Mouse (Mus musculus): Measurements from ENCODE around the gene Phospho1. TPM values are rescaled to one million over a fixed set of nuclear protein-coding genes. Genes with fewer than 3 reads are reported as not detected.

Phospho1 gene
- total and polyA plus RNA-seq, 2 experiments: 1.6 to 31.8 TPM

DNA sequence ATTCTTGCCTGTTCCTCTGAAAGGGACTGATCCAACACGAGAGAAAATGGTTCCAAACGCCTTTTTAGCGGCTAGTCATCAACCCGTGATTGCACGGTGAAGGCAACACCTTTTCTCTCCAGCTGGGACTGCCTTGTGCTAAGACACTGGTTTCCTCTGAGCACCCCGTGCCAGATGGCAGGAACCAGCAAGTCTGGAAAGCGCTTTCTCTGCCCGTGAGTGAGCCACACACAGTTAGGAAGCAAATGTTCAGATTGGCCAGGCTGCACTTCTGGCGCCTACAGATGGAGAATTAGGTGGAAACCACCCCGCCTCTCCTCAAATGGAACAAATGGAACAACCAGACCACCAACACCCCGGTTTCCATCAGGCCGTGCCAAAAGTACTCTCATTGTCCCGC, 32.5 kb upstream of the Phospho1 start:
- Histone ChIP-seq H3K36me3 (ENCODE audit: control insufficient read depth, insufficient read depth, low read length) (no peaks in the 10 kb centered on the region), H3K27me3 (ENCODE audit: control insufficient read depth, insufficient read depth, low read length) (peaks cover 5% of the 10 kb centered on the region), H3K4me3 (ENCODE audit: insufficient read depth, low read depth, low read length) (no peak overlapping the region), H3K79me2 (ENCODE audit: control insufficient read depth, insufficient read depth, low read length) (no peaks in the 10 kb centered on the region), H3K9ac (ENCODE audit: low read depth, low read length) (no peak overlapping the region), H3K27ac (replicated peaks; ENCODE audit: insufficient read depth, low read depth, low read length) (no peak overlapping the region), H3K4me1 (ENCODE audit: control insufficient read depth, insufficient read depth, low read length) (0 out of 2 replicates have a peak, but pooled peaks cover 1% of the 10 kb centered on the region)
- WGBS: 92% methylated on average over 13 of the region's 13 CpGs
- no peak for DNase-seq (ENCODE audit: extremely low read depth, low read depth, low spot score)
- no peak for TF ChIP-seq POLR2A (IDR thresholded peaks at IDR 0.05; ENCODE audit: extremely low read depth, insufficient read depth, low read length)
- no peak for TF ChIP-seq CTCF (IDR thresholded peaks at IDR 0.05; ENCODE audit: low read depth, low read length)

DNA sequence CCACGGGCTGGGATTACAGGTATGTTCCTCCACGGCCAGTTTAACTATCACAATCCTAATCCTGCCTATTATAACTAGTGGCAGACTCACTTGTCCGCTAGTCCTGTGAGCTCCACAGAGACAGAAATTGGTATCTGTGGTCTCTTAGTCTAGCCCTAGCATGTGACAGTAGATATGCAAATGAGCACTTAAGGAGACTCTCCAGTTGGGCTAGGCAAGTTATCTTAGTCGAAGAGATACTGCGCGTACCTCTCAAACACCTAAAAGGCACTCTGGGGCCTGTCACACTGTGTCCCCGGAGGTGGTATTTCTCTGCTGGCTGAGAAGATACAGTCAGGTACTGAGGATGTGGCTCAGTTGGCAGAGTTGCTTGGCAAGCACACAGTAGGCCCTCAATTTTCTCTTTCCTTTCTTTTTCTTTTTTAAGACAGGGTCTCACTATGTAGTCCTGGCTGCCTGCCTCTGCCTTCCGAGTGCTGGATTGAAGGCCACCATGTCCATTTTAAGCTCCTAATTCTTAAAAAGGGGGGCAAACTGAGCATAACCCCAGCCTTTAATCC, 31.3 kb upstream of the Phospho1 start:
- no peaks in the 10 kb centered on the region for H3K36me3 ChIP-seq (ENCODE audit: control insufficient read depth, insufficient read depth, low read length)
- no peaks in the 10 kb centered on the region for H3K79me2 ChIP-seq (ENCODE audit: control insufficient read depth, insufficient read depth, low read length)
- 0 out of 2 replicates have a peak, but pooled peaks cover 2% of the 10 kb centered on the region for H3K4me1 ChIP-seq (ENCODE audit: control insufficient read depth, insufficient read depth, low read length)
- no peak overlapping the region for H3K27ac ChIP-seq (replicated peaks; ENCODE audit: insufficient read depth, low read depth, low read length)
- no peak overlapping the region for H3K9ac ChIP-seq (ENCODE audit: low read depth, low read length)
- peaks cover 9% of the 10 kb centered on the region for H3K27me3 ChIP-seq (ENCODE audit: control insufficient read depth, insufficient read depth, low read length)
- no peak for DNase-seq (ENCODE audit: extremely low read depth, low read depth, low spot score)
- TF ChIP-seq POLR2A (IDR thresholded peaks at IDR 0.05; ENCODE audit: extremely low read depth, insufficient read depth, low read length): no peak
- no peak for TF ChIP-seq CTCF (IDR thresholded peaks at IDR 0.05; ENCODE audit: low read depth, low read length)
- H3K4me3 ChIP-seq (ENCODE audit: insufficient read depth, low read depth, low read length): no peak overlapping the region
- 96% methylated on average over 8 of the region's 8 CpGs for WGBS

GRCm38 (mm10) chr11:95794201-95794600, 30.1 kb upstream of the Phospho1 start:
- no peaks in the 10 kb centered on the region for H3K79me2 ChIP-seq (ENCODE audit: control insufficient read depth, insufficient read depth, low read length)
- H3K4me3 ChIP-seq (ENCODE audit: insufficient read depth, low read depth, low read length): no peak overlapping the region
- H3K4me1 ChIP-seq (ENCODE audit: control insufficient read depth, insufficient read depth, low read length): 0 out of 2 replicates have a peak, but pooled peaks cover 2% of the 10 kb centered on the region
- TF ChIP-seq POLR2A (IDR thresholded peaks at IDR 0.05; ENCODE audit: extremely low read depth, insufficient read depth, low read length) (no peak), CTCF (IDR thresholded peaks at IDR 0.05; ENCODE audit: low read depth, low read length) (no peak)
- H3K27ac ChIP-seq (replicated peaks; ENCODE audit: insufficient read depth, low read depth, low read length): no peak overlapping the region
- H3K27me3 ChIP-seq (ENCODE audit: control insufficient read depth, insufficient read depth, low read length): peaks cover 11% of the 10 kb centered on the region
- no peak overlapping the region for H3K9ac ChIP-seq (ENCODE audit: low read depth, low read length)
- DNase-seq (ENCODE audit: extremely low read depth, low read depth, low spot score): no peak
- no peaks in the 10 kb centered on the region for H3K36me3 ChIP-seq (ENCODE audit: control insufficient read depth, insufficient read depth, low read length)
- WGBS: 75% methylated on average over 5 of the region's 5 CpGs

DNA sequence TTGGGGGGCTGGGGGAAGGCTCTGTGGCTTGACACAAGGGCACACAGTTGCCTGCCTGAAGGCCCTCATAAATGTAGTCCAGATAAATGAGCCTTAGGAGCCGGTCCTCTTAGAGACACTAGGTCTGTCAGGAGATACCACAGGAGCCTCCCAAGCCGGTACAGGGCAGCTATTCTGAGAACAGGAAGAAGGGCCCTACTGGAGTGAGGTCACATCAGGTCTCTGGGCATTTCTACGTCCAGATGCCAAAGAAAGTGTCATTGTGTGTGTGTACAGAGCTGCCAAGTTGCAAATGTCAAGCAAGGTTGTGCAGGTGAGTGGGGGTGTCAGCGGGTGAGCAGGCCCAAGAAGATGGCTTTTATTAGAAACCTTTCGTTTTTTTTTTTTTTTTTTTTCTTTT, 28.7 kb upstream of the Phospho1 start:
- Histone ChIP-seq H3K9ac (ENCODE audit: low read depth, low read length) (no peak overlapping the region), H3K4me3 (ENCODE audit: insufficient read depth, low read depth, low read length) (no peak overlapping the region), H3K27ac (replicated peaks; ENCODE audit: insufficient read depth, low read depth, low read length) (no peak overlapping the region), H3K79me2 (ENCODE audit: control insufficient read depth, insufficient read depth, low read length) (no peaks in the 10 kb centered on the region), H3K4me1 (ENCODE audit: control insufficient read depth, insufficient read depth, low read length) (0 out of 2 replicates have a peak, but pooled peaks cover 2% of the 10 kb centered on the region), H3K27me3 (ENCODE audit: control insufficient read depth, insufficient read depth, low read length) (peaks cover 11% of the 10 kb centered on the region), H3K36me3 (ENCODE audit: control insufficient read depth, insufficient read depth, low read length) (no peaks in the 10 kb centered on the region)
- no peak for TF ChIP-seq CTCF (IDR thresholded peaks at IDR 0.05; ENCODE audit: low read depth, low read length)
- no peak for TF ChIP-seq POLR2A (IDR thresholded peaks at IDR 0.05; ENCODE audit: extremely low read depth, insufficient read depth, low read length)
- 62% methylated on average over 5 of the region's 5 CpGs for WGBS
- no peak for DNase-seq (ENCODE audit: extremely low read depth, low read depth, low spot score)

GRCm38 (mm10) chr11:95805010-95805409, 19.3 kb upstream of the Phospho1 start:
- H3K79me2 ChIP-seq (ENCODE audit: control insufficient read depth, insufficient read depth, low read length): no peaks in the 10 kb centered on the region
- no peaks in the 10 kb centered on the region for H3K4me1 ChIP-seq (ENCODE audit: control insufficient read depth, insufficient read depth, low read length)
- no peak for TF ChIP-seq CTCF (IDR thresholded peaks at IDR 0.05; ENCODE audit: low read depth, low read length)
- TF ChIP-seq POLR2A (IDR thresholded peaks at IDR 0.05; ENCODE audit: extremely low read depth, insufficient read depth, low read length): no peak
- no peak overlapping the region for H3K9ac ChIP-seq (ENCODE audit: low read depth, low read length)
- H3K4me3 ChIP-seq (ENCODE audit: insufficient read depth, low read depth, low read length): no peak overlapping the region
- DNase-seq (ENCODE audit: extremely low read depth, low read depth, low spot score): no peak
- H3K27me3 ChIP-seq (ENCODE audit: control insufficient read depth, insufficient read depth, low read length): no peaks in the 10 kb centered on the region
- no peak overlapping the region for H3K27ac ChIP-seq (replicated peaks; ENCODE audit: insufficient read depth, low read depth, low read length)
- H3K36me3 ChIP-seq (ENCODE audit: control insufficient read depth, insufficient read depth, low read length): no peaks in the 10 kb centered on the region
- WGBS: 74% methylated on average over 5 of the region's 5 CpGs

DNA sequence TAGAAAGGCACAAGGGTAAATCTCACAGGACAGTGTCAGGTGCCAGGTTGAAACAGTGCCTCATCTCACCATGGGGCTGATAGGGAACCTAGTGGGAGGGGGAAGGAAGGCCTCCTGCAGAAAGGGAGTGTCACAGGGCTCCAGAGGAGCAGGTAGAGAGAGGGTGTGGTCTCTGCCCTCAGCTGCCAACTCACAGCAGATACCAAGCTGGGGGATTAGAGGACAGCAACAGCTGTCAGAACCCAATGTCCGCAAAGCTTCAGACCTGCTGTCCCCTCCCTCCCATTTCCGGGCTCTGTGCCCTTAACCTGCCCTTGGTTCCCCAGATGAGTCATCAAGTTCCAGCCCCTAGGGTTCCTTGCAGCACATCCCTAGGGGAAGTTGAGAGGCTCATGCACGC, 18.8 kb upstream of the Phospho1 start:
- no peaks in the 10 kb centered on the region for H3K79me2 ChIP-seq (ENCODE audit: control insufficient read depth, insufficient read depth, low read length)
- no peaks in the 10 kb centered on the region for H3K4me1 ChIP-seq (ENCODE audit: control insufficient read depth, insufficient read depth, low read length)
- no peaks in the 10 kb centered on the region for H3K27me3 ChIP-seq (ENCODE audit: control insufficient read depth, insufficient read depth, low read length)
- 61% methylated on average over 3 of the region's 3 CpGs for WGBS
- H3K27ac ChIP-seq (replicated peaks; ENCODE audit: insufficient read depth, low read depth, low read length): no peak overlapping the region
- TF ChIP-seq CTCF (IDR thresholded peaks at IDR 0.05; ENCODE audit: low read depth, low read length): no peak
- TF ChIP-seq POLR2A (IDR thresholded peaks at IDR 0.05; ENCODE audit: extremely low read depth, insufficient read depth, low read length): no peak
- H3K9ac ChIP-seq (ENCODE audit: low read depth, low read length): no peak overlapping the region
- H3K4me3 ChIP-seq (ENCODE audit: insufficient read depth, low read depth, low read length): no peak overlapping the region
- no peak for DNase-seq (ENCODE audit: extremely low read depth, low read depth, low spot score)
- H3K36me3 ChIP-seq (ENCODE audit: control insufficient read depth, insufficient read depth, low read length): no peaks in the 10 kb centered on the region

All from liver, adult 2 months (tissue).